ENCODE assay signal across 22 mouse cellular contexts in genomic region chr5:43424551-43425257, GRCm38 (mm10).
DNase-seq lines count a peak whose midpoint lies in the region; ATAC-seq and TF ChIP-seq lines count a peak whose summit lies in the region.
"Had no signal": no experiment of that assay in that cellular context is flagged by ENCODE, and none has a peak within 500 bp of the region (broad histone marks: within the 10 kb centered on the region; RNA-seq: fewer than 3 reads in every experiment).

No protein-coding gene starts in this region.

- no peaks in the 10 kb centered on the region for H3K36me3 ChIP-seq in lung, postnatal 0 days (ENCODE audit: insufficient read depth, low read length)
- H3K36me3 ChIP-seq: embryonic facial prominence, embryonic 15.5 days; forebrain, embryonic 10.5 days; heart, embryonic 10.5 days; hindbrain, embryonic 15.5 days; limb, embryonic 15.5 days had no signal

- no peak for TF ChIP-seq CTCF in lung, postnatal 0 days (IDR thresholded peaks at IDR 0.05)

- H3K27ac ChIP-seq in lung, postnatal 0 days (ENCODE audit: low read length), result no peak overlapping the region
- H3K27ac ChIP-seq: embryonic facial prominence, embryonic 15.5 days; forebrain, embryonic 10.5 days; heart, embryonic 10.5 days; hindbrain, embryonic 15.5 days; limb, embryonic 15.5 days had no signal

- peak; percentile 41; the same call in 1 of the 2 replicates for TF ChIP-seq EP300 in lung, postnatal 0 days (IDR thresholded peaks at IDR 0.05)

- WGBS in lung, postnatal 0 days, result 63% methylated on average over 9 of the region's 9 CpGs

- no peaks in the 10 kb centered on the region for H3K9me3 ChIP-seq in lung, postnatal 0 days (ENCODE audit: low read length)
- H3K9me3 ChIP-seq: embryonic facial prominence, embryonic 15.5 days; forebrain, embryonic 10.5 days; heart, embryonic 10.5 days; hindbrain, embryonic 15.5 days; limb, embryonic 15.5 days; megakaryocyte, embryonic 14.5 days had no signal

- DNase-seq in lung, postnatal 0 days (ENCODE audit: low spot score), result peak; percentile 34
- DNase-seq in lung, postnatal 14 days, result no peak
- DNase-seq in naive thymus-derived CD4-positive, alpha-beta T cell, adult 2 months (ENCODE audit: low read depth), result peak; percentile 44
- peak; percentile 16 for DNase-seq in thymus, postnatal 4 days
- no peak for DNase-seq in retina, postnatal 1 day
- DNase-seq in cerebellum, adult 11-12 months, result no peak
- DNase-seq in frontal cortex, postnatal 10 days (ENCODE audit: low spot score in 2 of 2), result no peak
- DNase-seq: adrenal gland, postnatal 10 days; cerebellum, adult 18-20 months; gastrocnemius, postnatal 10 days; heart, postnatal 10 days; kidney, adult 18-20 months; liver, postnatal 0 days; right cerebral cortex, postnatal 25 days had no signal

- peak; percentile 76 for ATAC-seq in lung, postnatal 0 days
- ATAC-seq in activated CD4-positive, CD25-positive, alpha-beta regulatory T cell, adult 4 months, result peak; percentile 40
- ATAC-seq: liver, postnatal 0 days; midbrain, embryonic 16.5 days had no signal

- H3K4me2 ChIP-seq in lung, postnatal 0 days (replicated peaks; ENCODE audit: low read depth, low read length), result no peak overlapping the region
- H3K4me2 ChIP-seq: embryonic facial prominence, embryonic 15.5 days; hindbrain, embryonic 15.5 days; limb, embryonic 15.5 days had no signal

- no peak overlapping the region for H3K4me3 ChIP-seq in lung, postnatal 0 days (ENCODE audit: low read depth, low read length)
- H3K4me3 ChIP-seq: embryonic facial prominence, embryonic 15.5 days; forebrain, embryonic 10.5 days; heart, embryonic 10.5 days; hindbrain, embryonic 15.5 days; limb, embryonic 15.5 days; megakaryocyte, embryonic 14.5 days had no signal

- no peak overlapping the region for H3K9ac ChIP-seq in lung, postnatal 0 days (replicated peaks; ENCODE audit: low read depth)
- H3K9ac ChIP-seq: embryonic facial prominence, embryonic 15.5 days; hindbrain, embryonic 15.5 days; limb, embryonic 15.5 days; liver, postnatal 0 days had no signal

- no peaks in the 10 kb centered on the region for H3K4me1 ChIP-seq in lung, postnatal 0 days (ENCODE audit: insufficient read depth, low read depth, low read length)
- H3K4me1 ChIP-seq: embryonic facial prominence, embryonic 15.5 days; forebrain, embryonic 10.5 days; heart, embryonic 10.5 days; hindbrain, embryonic 15.5 days; megakaryocyte, embryonic 14.5 days had no signal

- H3K27me3 ChIP-seq in lung, postnatal 0 days (replicated peaks; ENCODE audit: insufficient read depth, low read length), result no peaks in the 10 kb centered on the region
- H3K27me3 ChIP-seq: embryonic facial prominence, embryonic 15.5 days; hindbrain, embryonic 15.5 days; limb, embryonic 15.5 days; megakaryocyte, embryonic 14.5 days had no signal

Comparison
In these comparisons a context has a peak if more than half of its experiments do, and no peak if none do; other contexts are left out.
1. DNase-seq: peak in lung, postnatal 0 days (single experiment), naive thymus-derived CD4-positive, alpha-beta T cell, adult 2 months (single experiment) and thymus, postnatal 4 days (single experiment); none in lung, postnatal 14 days (single experiment), retina, postnatal 1 day (single experiment), cerebellum, adult 11-12 months (single experiment) and frontal cortex, postnatal 10 days (0 of 2).